Mouse (Mus musculus): ENCODE data around the gene Gm6890.
"Not testable (repeated sequence)": the region's sequence is repeated elsewhere in the genome, so short reads cannot be mapped to it uniquely, and the experiment has no call there.

Gene Gm6890

GRCm38 (mm10) chrX:74740627-74741026, at the start of gene Gm6890:
Gene Gm6890, plus strand, starts transcription at chrX:74740927.
- DNase-seq (ENCODE audit: low spot score in 2 of 2): not testable (repeated sequence)

- not testable (repeated sequence) for DNase-seq (ENCODE audit: low spot score in 2 of 2)
Measured at GRCm38 (mm10) chrX:74726195-74726594, 14.5 kb upstream of the Gm6890 start.

- DNase-seq (ENCODE audit: low spot score in 2 of 2): not testable (repeated sequence)
Measured at GRCm38 (mm10) chrX:74770715-74771114, 30.0 kb downstream of the Gm6890 start.

All from spleen, postnatal 36 days (tissue).